Comparison of ENCODE assay signal across 9 mouse cellular contexts in the genomic region with DNA sequence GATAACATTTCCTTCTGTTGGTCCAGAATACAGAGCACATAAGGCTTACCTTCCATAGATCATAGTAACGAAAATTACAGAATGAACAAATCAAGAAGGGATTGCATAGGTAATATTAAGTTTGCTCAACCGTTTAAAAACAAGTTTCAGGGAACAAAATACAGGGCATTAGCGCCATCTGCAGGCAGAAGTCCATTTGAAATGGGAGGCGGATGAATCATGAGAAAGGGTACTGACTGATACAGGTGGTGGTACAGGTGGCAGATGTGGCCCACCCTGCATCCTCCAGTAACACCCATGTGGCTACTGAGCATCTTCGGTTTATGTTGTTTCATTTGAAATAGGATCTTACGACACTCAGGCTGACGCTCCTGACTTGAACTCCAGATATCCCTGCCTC. TPM values are rescaled to one million over a fixed set of nuclear protein-coding genes. Genes with fewer than 3 reads are reported as not detected.
DNase-seq lines count a peak whose midpoint lies in the region; ATAC-seq and TF ChIP-seq lines count a peak whose summit lies in the region.
"Had no signal": no experiment of that assay in that cellular context is flagged by ENCODE, and none has a peak within 500 bp of the region (broad histone marks: within the 10 kb centered on the region; RNA-seq: fewer than 3 reads in every experiment).

No protein-coding gene starts in this region.

- H3K27ac ChIP-seq in kidney, embryonic 15.5 days: no peak overlapping the region
- H3K27ac ChIP-seq in midbrain, postnatal 0 days (ENCODE audit: low read depth, low read length): no peak overlapping the region
- H3K27ac ChIP-seq: embryonic facial prominence, embryonic 15.5 days had no signal

- no peak for ATAC-seq in kidney, embryonic 15.5 days (replicated peaks; ENCODE audit: low FRiP score)
- ATAC-seq in midbrain, postnatal 0 days (ENCODE audit: low FRiP score): no peak

- no peak overlapping the region for H3K4me3 ChIP-seq in kidney, embryonic 15.5 days (replicated peaks)
- H3K4me3 ChIP-seq in midbrain, postnatal 0 days (ENCODE audit: low read depth, low read length): no peak overlapping the region
- H3K4me3 ChIP-seq: embryonic facial prominence, embryonic 15.5 days had no signal

- DNase-seq in kidney, adult 18-20 months: peak; percentile 74
- DNase-seq in MN1 (ENCODE audit: low spot score): peak; percentile 40
- peak; percentile 37 for DNase-seq in cerebellum, adult 9-10 months
- DNase-seq in gastrocnemius, postnatal 4 days (ENCODE audit: low spot score in 2 of 2): peak; percentile 44 to 69
- DNase-seq in layer of hippocampus, postnatal 14 days (ENCODE audit: low spot score in 2 of 2): peak; percentile 73 to 76
- peak; percentile 73 for DNase-seq in midbrain, postnatal 0 days (ENCODE audit: low spot score)
- DNase-seq in urinary bladder, postnatal 14 days (ENCODE audit: low spot score): peak; percentile 78

- no peaks in the 10 kb centered on the region for H3K9me3 ChIP-seq in kidney, embryonic 15.5 days (replicated peaks)
- peaks cover 8% of the 10 kb centered on the region; the same call in 1 of the 2 replicates for H3K9me3 ChIP-seq in midbrain, postnatal 0 days (ENCODE audit: low read length)
- H3K9me3 ChIP-seq: embryonic facial prominence, embryonic 15.5 days had no signal

- no peak overlapping the region for H3K9ac ChIP-seq in kidney, embryonic 15.5 days
- no peak overlapping the region for H3K9ac ChIP-seq in midbrain, postnatal 0 days (replicated peaks; ENCODE audit: low read length, poor library complexity, severe bottlenecking)
- H3K9ac ChIP-seq: embryonic facial prominence, embryonic 15.5 days had no signal

- TF ChIP-seq CTCF in midbrain, postnatal 0 days (IDR thresholded peaks at IDR 0.05): peak; percentile 91

- no peaks in the 10 kb centered on the region for H3K27me3 ChIP-seq in kidney, embryonic 15.5 days
- no peaks in the 10 kb centered on the region for H3K27me3 ChIP-seq in midbrain, postnatal 0 days (ENCODE audit: insufficient read depth, low read length)
- H3K27me3 ChIP-seq: embryonic facial prominence, embryonic 15.5 days had no signal

- 32% methylated on average over 7 of the region's 7 CpGs for WGBS in kidney, embryonic 15.5 days
- WGBS in midbrain, postnatal 0 days: 31% methylated on average over 7 of the region's 7 CpGs

- no peak overlapping the region for H3K4me2 ChIP-seq in kidney, embryonic 15.5 days
- H3K4me2 ChIP-seq in midbrain, postnatal 0 days (ENCODE audit: low read depth, low read length, poor library complexity, severe bottlenecking): no peak overlapping the region
- H3K4me2 ChIP-seq: embryonic facial prominence, embryonic 15.5 days had no signal

- H3K4me1 ChIP-seq in kidney, embryonic 15.5 days: 0 out of 2 replicates have a peak, but pooled peaks cover 6% of the 10 kb centered on the region
- H3K4me1 ChIP-seq in midbrain, postnatal 0 days (ENCODE audit: insufficient read depth, low read length): no peaks in the 10 kb centered on the region
- H3K4me1 ChIP-seq: embryonic facial prominence, embryonic 15.5 days had no signal

- H3K36me3 ChIP-seq in kidney, embryonic 15.5 days: no peaks in the 10 kb centered on the region
- no peaks in the 10 kb centered on the region for H3K36me3 ChIP-seq in midbrain, postnatal 0 days (ENCODE audit: insufficient read depth, low read length)
- H3K36me3 ChIP-seq: embryonic facial prominence, embryonic 15.5 days had no signal

RNA-seq across cellular contexts. Expression of a gene that starts 21.6 kb away (rescaled TPM):
- polyA plus RNA-seq in kidney, embryonic 15.5 days (2015; fragmentation: Nextera tagmentation; extraction: Ambion mirVana): 40.0 and 40.4 TPM in 2 replicates
- 10 to 100 TPM; 15.8 to 17.1 TPM for total RNA-seq in gastrocnemius, postnatal 4 days (2021)
- total RNA-seq in layer of hippocampus, postnatal 14 days (2021): 10 to 100 TPM; 20.6 to 23.5 TPM
- total RNA-seq in midbrain, postnatal 0 days (2014; rRNA removed): 11.9 and 17.4 TPM in 2 replicates
- polyA plus RNA-seq in midbrain, postnatal 0 days (2015; fragmentation: Nextera tagmentation; extraction: Ambion mirVana): 19.2 and 19.8 TPM in 2 replicates
